Mouse (Mus musculus): ENCODE results near the gene Apoc1. TPM values are rescaled to one million over a fixed set of nuclear protein-coding genes. Genes with fewer than 3 reads are reported as not detected.
A peak's percentile ranks its signal among the peaks of the same experiment; 100 is the strongest.

Apoc1 gene
- polyA plus RNA-seq, 1 experiment from 2014 or later = 34.7 TPM

DNA sequence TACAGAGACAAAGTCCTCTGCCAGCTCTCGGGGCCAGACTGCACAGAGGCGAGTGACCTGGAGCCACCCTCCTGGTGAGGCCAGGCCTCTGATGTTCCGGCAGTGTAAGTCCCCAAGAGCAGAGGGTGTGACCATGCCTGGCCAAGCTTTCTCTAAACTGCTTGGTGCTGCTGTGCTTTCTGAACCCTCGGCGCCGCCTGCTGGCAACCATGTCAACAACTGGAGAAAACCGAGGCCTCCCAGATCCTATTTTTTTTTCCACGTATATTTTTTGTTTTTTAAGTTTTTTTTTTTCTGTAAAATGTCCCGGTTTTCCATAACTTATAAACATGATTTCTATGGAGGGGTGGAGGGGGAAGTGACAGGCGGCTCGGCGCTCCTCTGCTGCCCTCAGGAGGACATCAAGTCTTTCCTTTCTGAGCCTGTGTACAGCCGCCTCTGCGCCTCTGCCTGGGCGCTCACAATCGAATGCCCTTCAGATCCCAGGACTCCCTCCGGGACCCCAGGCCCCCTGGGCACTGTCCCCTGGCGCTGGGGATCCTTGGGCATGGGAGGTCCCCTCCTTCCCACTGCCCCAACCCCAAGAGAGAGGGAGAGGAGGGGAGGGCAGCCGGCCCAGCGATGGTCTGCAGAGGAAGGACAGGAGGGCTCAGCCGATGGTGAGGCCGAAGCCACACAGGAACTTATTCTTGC is 8.8 kb upstream of the Apoc1 start:
- Histone ChIP-seq H3K27ac (ENCODE audit: low read depth, low read length) (peak overlapping the region; percentile 83), H3K4me1 (replicated peaks; ENCODE audit: control insufficient read depth, insufficient read depth, low read length) (peaks cover 9% of the 10 kb centered on the region), H3K4me3 (ENCODE audit: low read depth, low read length) (no peak overlapping the region), H3K27me3 (replicated peaks; ENCODE audit: control insufficient read depth, insufficient read depth, low read length) (no peaks in the 10 kb centered on the region), H3K9ac (ENCODE audit: low read depth, low read length) (no peak overlapping the region), H3K36me3 (ENCODE audit: control insufficient read depth, insufficient read depth) (peaks cover 21% of the 10 kb centered on the region), H3K4me2 (replicated peaks; ENCODE audit: low read depth) (peak overlapping the region; percentile 37), H3K9me3 (ENCODE audit: control insufficient read depth) (no peaks in the 10 kb centered on the region)
- ATAC-seq = peak; percentile 96
- peak; percentile 89 for TF ChIP-seq CTCF (IDR thresholded peaks at IDR 0.05; ENCODE audit: low read depth)
- 26% methylated on average over 22 of the region's 22 CpGs for WGBS

DNA sequence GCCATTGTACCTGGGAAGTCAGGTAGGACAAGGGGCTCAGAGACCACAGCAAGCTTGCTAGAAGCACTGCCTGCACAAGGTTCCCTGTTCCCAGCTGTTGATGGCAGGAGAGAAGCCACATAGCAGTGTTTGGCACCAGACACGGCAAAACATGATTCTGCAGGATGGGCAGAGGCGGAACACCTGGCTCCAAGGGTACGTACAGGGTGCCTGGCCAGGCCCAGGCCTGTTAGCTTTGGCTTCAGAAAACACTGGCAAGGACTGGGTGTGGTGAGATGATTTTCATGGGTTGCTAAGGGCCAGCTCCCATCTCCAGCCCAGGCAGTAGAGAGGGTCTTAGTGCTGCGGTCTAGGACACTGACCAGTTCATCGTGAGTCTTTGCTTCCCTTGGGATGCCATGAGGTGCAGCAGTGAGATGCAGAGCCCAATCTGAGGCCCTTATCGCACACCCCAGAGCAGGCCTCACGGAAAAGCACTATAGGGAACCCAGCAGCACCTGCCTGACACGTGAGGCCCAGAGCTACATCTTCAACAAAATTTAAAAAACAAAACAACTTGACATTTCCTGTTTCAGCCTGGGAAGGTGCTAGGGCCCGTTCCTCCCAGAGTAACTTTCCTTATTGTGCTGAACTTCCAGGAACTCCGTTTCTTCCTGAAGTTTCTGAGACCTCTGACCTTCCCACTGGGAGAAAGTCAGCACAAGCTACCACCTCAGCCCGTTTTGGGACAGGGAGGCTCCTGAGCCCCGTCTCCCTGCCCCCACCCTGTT is 8.0 kb upstream of the Apoc1 start:
- Histone ChIP-seq H3K4me1 (replicated peaks; ENCODE audit: control insufficient read depth, insufficient read depth, low read length) (peaks cover 9% of the 10 kb centered on the region), H3K4me3 (ENCODE audit: low read depth, low read length) (no peak overlapping the region), H3K27ac (ENCODE audit: low read depth, low read length) (peak overlapping the region; percentile 83), H3K9me3 (ENCODE audit: control insufficient read depth) (no peaks in the 10 kb centered on the region), H3K9ac (ENCODE audit: low read depth, low read length) (no peak overlapping the region), H3K27me3 (replicated peaks; ENCODE audit: control insufficient read depth, insufficient read depth, low read length) (no peaks in the 10 kb centered on the region), H3K36me3 (ENCODE audit: control insufficient read depth, insufficient read depth) (peaks cover 21% of the 10 kb centered on the region), H3K4me2 (replicated peaks; ENCODE audit: low read depth) (peak overlapping the region; percentile 37; the same call in 1 of the 2 replicates)
- 29% methylated on average over 12 of the region's 12 CpGs for WGBS
- peak; percentile 64 for ATAC-seq
- TF ChIP-seq CTCF (IDR thresholded peaks at IDR 0.05; ENCODE audit: low read depth) = no peak

DNA sequence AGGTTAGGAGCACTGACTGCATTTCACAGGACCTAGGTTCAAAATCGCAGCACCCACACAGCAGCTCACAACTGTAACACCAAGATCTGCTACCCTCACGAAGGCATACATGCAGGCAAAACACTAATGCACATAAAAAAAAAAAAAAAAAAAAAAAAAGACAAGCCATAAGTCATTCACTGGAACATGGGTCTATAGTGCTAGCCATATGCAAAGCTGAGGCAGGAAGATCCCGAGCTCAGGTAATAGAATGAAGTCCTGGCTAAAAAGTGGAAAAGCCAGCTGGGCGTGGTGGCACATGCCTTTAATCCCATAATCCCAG is 7.3 kb upstream of the Apoc1 start:
- Histone ChIP-seq H3K27ac (ENCODE audit: low read depth, low read length) (peak overlapping the region; percentile 83; the same call in 1 of the 2 replicates), H3K4me2 (replicated peaks; ENCODE audit: low read depth) (no peak overlapping the region), H3K4me1 (replicated peaks; ENCODE audit: control insufficient read depth, insufficient read depth, low read length) (peaks cover 9% of the 10 kb centered on the region), H3K27me3 (replicated peaks; ENCODE audit: control insufficient read depth, insufficient read depth, low read length) (no peaks in the 10 kb centered on the region), H3K36me3 (ENCODE audit: control insufficient read depth, insufficient read depth) (peaks cover 21% of the 10 kb centered on the region), H3K4me3 (ENCODE audit: low read depth, low read length) (no peak overlapping the region), H3K9ac (ENCODE audit: low read depth, low read length) (no peak overlapping the region), H3K9me3 (ENCODE audit: control insufficient read depth) (no peaks in the 10 kb centered on the region)
- no peak for ATAC-seq
- 81% methylated on average over 4 of the region's 4 CpGs for WGBS
- TF ChIP-seq CTCF (IDR thresholded peaks at IDR 0.05; ENCODE audit: low read depth) = no peak

DNA sequence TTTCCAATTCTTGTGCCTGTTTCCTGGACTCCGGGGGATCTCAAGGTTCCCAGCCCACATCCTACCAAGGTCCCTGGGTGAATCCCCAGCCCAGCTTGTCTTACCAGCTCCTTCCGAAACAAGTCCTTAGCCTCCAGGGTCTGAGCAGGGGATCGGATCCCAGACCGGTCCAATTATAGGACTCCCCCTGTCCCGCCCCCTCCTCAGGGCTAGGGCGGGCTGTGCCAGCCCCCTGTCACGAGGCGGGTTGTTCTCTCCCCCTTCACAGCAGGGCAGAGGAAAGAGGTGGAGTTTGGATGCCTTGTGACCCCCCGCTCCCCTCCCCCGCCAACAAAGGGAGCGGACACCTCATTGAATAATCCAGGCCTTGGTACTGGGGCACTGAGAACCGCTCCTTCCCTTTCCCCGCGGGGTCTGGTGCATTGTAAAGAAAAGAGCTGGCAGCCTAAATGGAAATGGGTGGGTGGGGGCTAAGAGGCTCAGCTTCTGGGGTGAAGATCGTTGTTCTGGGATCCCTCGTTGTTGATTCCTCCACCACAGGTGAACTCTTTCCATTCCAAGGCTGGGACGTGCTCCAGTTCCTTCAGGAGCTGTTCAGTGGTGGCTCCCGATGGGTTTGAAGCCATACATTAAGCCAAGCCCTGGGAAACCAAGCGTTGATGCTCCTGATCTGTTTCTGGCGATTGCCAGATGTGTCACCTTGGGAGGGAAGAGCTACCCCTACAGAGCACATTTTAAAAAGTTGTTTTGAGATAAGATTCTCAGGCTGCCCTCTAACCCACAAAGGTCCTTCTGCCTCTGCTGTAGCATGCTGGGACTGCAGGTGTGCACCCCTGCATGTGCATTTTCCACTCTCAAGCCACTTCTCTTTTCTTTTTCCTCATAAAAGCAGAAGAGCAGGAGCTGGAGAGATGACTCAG is 6.7 kb upstream of the Apoc1 start, which contains the start of gene Apoe:
Gene Apoe (minus strand): TSS at position 282 of the 920 bp plus-strand sequence.
- Histone ChIP-seq H3K27ac (ENCODE audit: low read depth, low read length) (peak within 1 kb of the TSS; percentile 83; the same call in 1 of the 2 replicates), H3K9me3 (ENCODE audit: control insufficient read depth) (no peaks in the 10 kb centered on the region), H3K4me1 (replicated peaks; ENCODE audit: control insufficient read depth, insufficient read depth, low read length) (peaks cover 10% of the 10 kb centered on the region), H3K4me2 (replicated peaks; ENCODE audit: low read depth) (peak within 1 kb of the TSS; percentile 53), H3K4me3 (ENCODE audit: low read depth, low read length) (peak within 1 kb of the TSS; percentile 30), H3K9ac (ENCODE audit: low read depth, low read length) (peak within 1 kb of the TSS; percentile 38; the same call in 1 of the 2 replicates), H3K36me3 (ENCODE audit: control insufficient read depth, insufficient read depth) (peaks cover 21% of the 10 kb centered on the region; the same call in 1 of the 2 replicates), H3K27me3 (replicated peaks; ENCODE audit: control insufficient read depth, insufficient read depth, low read length) (no peaks in the 10 kb centered on the region)
- 17% methylated on average over 20 of the region's 20 CpGs for whole genome bisulfite sequencing
- no peak for ATAC-seq
- TF ChIP-seq CTCF (IDR thresholded peaks at IDR 0.05; ENCODE audit: low read depth) = peak; percentile 22; the same call in 1 of the 2 replicates

DNA sequence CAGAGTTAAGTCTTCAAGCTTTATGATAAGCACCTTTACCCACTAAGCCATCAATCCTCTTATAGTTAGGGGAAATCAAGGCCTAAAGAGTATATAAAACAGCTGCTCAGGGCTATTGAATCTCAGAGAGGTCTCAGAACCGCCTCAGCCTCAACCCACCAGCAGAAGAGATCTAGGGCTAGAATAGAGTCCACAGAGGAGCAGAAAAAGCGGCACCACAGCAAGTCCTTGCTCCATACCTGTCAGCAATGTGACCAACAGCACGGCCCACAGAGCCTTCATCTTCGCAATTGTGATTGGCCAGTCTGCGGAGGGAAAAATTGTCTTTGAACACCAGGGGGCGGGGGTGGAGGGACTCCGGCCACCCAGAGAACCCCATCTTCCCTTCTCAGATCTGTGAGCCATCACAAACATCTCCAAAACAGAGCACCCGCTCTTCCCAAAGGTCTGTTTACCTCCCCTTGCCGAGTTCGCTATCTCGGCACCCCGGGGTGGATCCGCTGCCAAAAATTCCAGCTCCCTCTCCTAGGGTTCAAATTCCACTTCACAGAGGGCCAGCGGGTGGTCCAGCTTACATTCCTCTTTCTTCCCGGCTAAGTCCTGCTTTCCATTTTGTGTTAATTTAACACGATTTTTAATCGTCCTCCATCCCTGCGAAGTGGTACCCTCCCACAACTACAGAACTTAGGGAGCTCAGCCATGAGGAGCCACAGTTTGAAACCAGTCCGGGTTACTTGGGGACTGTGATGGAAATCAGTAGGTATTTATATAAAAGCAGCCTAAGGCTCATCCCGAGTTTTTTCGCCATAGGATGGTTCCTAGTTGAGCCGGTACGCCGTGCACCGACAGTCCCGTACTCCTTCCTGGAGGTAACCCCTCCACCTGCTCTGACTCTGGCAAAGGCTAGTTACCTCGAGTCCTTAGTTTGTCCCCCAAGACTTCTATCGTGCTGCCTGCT is 5.8 kb upstream of the Apoc1 start:
- Histone ChIP-seq H3K36me3 (ENCODE audit: control insufficient read depth, insufficient read depth) (peaks cover 17% of the 10 kb centered on the region; the same call in 1 of the 2 replicates), H3K27ac (ENCODE audit: low read depth, low read length) (no peak overlapping the region), H3K9ac (ENCODE audit: low read depth, low read length) (peak overlapping the region; percentile 38; the same call in 1 of the 2 replicates), H3K9me3 (ENCODE audit: control insufficient read depth) (no peaks in the 10 kb centered on the region), H3K4me2 (replicated peaks; ENCODE audit: low read depth) (peak overlapping the region; percentile 53), H3K27me3 (replicated peaks; ENCODE audit: control insufficient read depth, insufficient read depth, low read length) (no peaks in the 10 kb centered on the region), H3K4me3 (ENCODE audit: low read depth, low read length) (peak overlapping the region; percentile 30), H3K4me1 (replicated peaks; ENCODE audit: control insufficient read depth, insufficient read depth, low read length) (peaks cover 17% of the 10 kb centered on the region)
- peak; percentile 57 for TF ChIP-seq CTCF (IDR thresholded peaks at IDR 0.05; ENCODE audit: low read depth)
- 11% methylated on average over 28 of the region's 28 CpGs for WGBS
- ATAC-seq = no peak

Data from intestine, postnatal 0 days (tissue).